Mouse (Mus musculus) testis, adult 2 months (tissue): ENCODE measurements at regions not wholly inside any gene's neighbourhood (a gene's known extent, or its start where the extent isn't known, plus 50 kb on each side); places are given as distances from the start of the nearest gene placed in this dataset.

Source experiments
- CTCF ChIP-seq: fragments of 200-500 bp; IDR thresholded peaks from 2 replicates; pipeline ENCODE4 v1.5.1; 2012; ENCODE audit warnings: low read depth, mild to moderate bottlenecking, inconsistent platforms, low read length, moderate library complexity; ENCODE audit not compliant: control insufficient read depth, insufficient read depth, insufficient replicate concordance
- POLR2A ChIP-seq: fragments of 200-500 bp; IDR thresholded peaks from 2 replicates; pipeline ENCODE4 v1.6.1; 2012; ENCODE audit warnings: low read depth, mild to moderate bottlenecking, inconsistent platforms, low read length, moderate library complexity; ENCODE audit not compliant: control insufficient read depth

GRCm38 (mm10) chr1:77259789-77260188 lies 255.1 kb downstream of the Epha4 start:
- TF ChIP-seq CTCF = no peak
- TF ChIP-seq POLR2A = no peak
